Mouse (Mus musculus): Measurements from ENCODE around the gene Qtrt1. TPM values are rescaled to one million over a fixed set of nuclear protein-coding genes. Genes with fewer than 3 reads are reported as not detected.
"Not testable (repeated sequence)": the region's sequence is repeated elsewhere in the genome, so short reads cannot be mapped to it uniquely, and the experiment has no call there.

The Qtrt1 gene
- polyA plus RNA-seq, 1 experiment from 2014 or later = 64.5 TPM

DNA sequence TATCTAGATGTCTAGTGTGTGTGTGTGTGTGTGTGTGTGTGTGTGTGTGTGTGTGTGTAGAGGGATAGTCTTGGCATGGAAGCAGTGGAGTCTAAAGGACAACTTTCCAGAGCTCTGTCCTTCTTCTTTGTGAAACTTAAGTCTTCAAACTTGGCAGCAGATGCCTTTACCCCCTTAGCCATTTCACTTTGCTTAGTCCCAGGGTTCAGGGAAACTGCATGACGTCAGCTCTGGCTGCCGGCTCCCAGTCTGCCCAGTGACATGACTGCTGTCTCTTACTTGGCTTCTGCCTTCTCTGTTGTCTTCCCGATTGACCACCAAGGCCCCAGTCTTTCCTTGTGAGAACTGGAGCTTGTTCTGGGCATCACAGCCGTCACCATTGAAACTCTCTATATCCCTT lies 42.9 kb downstream of the Qtrt1 start:
- no peak overlapping the region for H3K27ac ChIP-seq (ENCODE audit: low read length)
- no peak overlapping the region for H3K4me2 ChIP-seq (replicated peaks; ENCODE audit: low read depth, low read length)
- no peaks in the 10 kb centered on the region for H3K9me3 ChIP-seq (ENCODE audit: low read length)
- no peak overlapping the region for H3K4me3 ChIP-seq (ENCODE audit: low read length)
- H3K36me3 ChIP-seq (ENCODE audit: insufficient read depth, low read length) = peaks cover 2% of the 10 kb centered on the region; the same call in 1 of the 2 replicates
- no peak overlapping the region for H3K9ac ChIP-seq (replicated peaks; ENCODE audit: low read length)
- H3K4me1 ChIP-seq (ENCODE audit: insufficient read depth, low read length) = peaks cover 21% of the 10 kb centered on the region
- ATAC-seq (ENCODE audit: low FRiP score, low TSS enrichment) = no peak
- no peaks in the 10 kb centered on the region for H3K27me3 ChIP-seq (ENCODE audit: insufficient read depth, low read length)
- 74% methylated on average over 4 of the region's 4 CpGs for WGBS

DNA sequence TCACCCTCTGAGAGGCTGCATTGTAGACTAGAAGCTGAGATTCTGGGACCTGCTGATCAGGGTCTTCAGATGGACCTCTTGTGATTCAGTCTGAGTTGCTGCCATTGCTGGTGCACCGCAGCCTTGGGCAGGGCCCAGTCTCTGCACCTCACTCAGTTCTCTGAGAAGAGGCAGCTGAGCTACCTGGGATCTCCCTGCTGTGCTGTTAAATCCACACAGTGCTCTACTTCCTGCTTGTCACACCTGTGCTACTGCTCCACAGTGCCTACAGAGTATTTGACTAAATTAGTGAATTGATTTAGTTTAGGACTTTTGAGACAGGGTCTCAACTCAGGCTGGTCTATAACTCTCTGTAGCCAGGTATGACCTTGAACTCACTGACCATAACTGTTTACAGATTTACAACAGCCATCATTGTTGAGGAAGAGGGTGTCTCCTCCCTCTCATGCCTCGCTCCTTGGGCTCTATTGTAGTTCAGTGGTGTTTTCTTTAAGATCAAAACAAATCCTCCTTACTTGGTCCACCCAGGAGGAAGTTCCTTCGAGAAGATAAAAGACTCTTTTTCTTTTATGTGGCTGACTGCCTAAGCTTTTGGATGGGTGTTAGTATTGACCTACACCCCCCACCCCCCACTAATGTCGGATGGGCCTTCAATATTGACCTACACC lies 43.6 kb downstream of the Qtrt1 start:
- Histone ChIP-seq H3K4me1 (ENCODE audit: insufficient read depth, low read length) (peaks cover 21% of the 10 kb centered on the region), H3K9me3 (ENCODE audit: low read length) (no peaks in the 10 kb centered on the region), H3K9ac (replicated peaks; ENCODE audit: low read length) (0 out of 2 replicates have a peak overlapping the region, but pooled peaks have one; percentile 2), H3K27ac (ENCODE audit: low read length) (peak overlapping the region; percentile 31; the same call in 1 of the 2 replicates), H3K4me2 (replicated peaks; ENCODE audit: low read depth, low read length) (no peak overlapping the region), H3K36me3 (ENCODE audit: insufficient read depth, low read length) (peaks cover 3% of the 10 kb centered on the region; the same call in 1 of the 2 replicates), H3K27me3 (ENCODE audit: insufficient read depth, low read length) (no peaks in the 10 kb centered on the region), H3K4me3 (ENCODE audit: low read length) (no peak overlapping the region)
- 43% methylated on average over 4 of the region's 4 CpGs for WGBS
- ATAC-seq (ENCODE audit: low FRiP score, low TSS enrichment) = no peak

DNA sequence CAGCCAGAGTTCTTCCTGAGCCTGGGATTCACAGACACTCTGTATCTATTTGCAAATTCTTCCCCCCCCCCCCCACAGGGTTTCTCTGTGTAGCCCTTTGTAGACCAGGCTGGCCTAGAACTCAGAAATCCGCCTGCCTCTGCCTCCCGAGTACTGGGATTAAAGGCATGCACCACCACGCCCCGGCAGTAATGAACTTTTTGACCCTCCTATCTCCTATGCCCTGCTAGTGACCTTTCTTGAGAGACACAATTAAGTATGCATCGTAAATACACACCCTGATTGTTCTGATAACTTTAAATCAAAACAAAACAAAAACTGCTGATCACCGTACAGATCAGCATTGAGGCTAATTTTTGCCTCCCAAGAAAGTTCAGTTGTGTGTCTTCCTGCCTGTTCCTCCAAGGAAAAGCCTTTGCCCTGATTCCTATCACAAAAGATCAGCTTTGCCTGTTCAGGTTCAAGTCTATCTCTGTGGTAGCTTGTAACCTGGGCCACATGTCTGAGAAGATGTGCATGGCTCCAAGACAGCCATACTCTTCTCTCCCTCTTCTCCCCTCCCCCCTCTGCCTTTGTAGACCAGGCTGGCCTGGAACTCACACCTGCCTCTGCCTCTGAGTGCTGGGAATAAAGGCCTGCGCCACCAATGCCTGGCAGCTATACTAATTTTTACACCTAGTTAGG lies 44.8 kb downstream of the Qtrt1 start:
- no peak overlapping the region for H3K27ac ChIP-seq (ENCODE audit: low read length)
- H3K4me1 ChIP-seq (ENCODE audit: insufficient read depth, low read length) = peaks cover 23% of the 10 kb centered on the region
- no peaks in the 10 kb centered on the region for H3K9me3 ChIP-seq (ENCODE audit: low read length)
- no peak overlapping the region for H3K4me3 ChIP-seq (ENCODE audit: low read length)
- no peaks in the 10 kb centered on the region for H3K27me3 ChIP-seq (ENCODE audit: insufficient read depth, low read length)
- no peak overlapping the region for H3K4me2 ChIP-seq (replicated peaks; ENCODE audit: low read depth, low read length)
- no peak for ATAC-seq (ENCODE audit: low FRiP score, low TSS enrichment)
- WGBS = 81% methylated on average over 7 of the region's 7 CpGs
- H3K36me3 ChIP-seq (ENCODE audit: insufficient read depth, low read length) = peaks cover 3% of the 10 kb centered on the region; the same call in 1 of the 2 replicates
- no peak overlapping the region for H3K9ac ChIP-seq (replicated peaks; ENCODE audit: low read length)

DNA sequence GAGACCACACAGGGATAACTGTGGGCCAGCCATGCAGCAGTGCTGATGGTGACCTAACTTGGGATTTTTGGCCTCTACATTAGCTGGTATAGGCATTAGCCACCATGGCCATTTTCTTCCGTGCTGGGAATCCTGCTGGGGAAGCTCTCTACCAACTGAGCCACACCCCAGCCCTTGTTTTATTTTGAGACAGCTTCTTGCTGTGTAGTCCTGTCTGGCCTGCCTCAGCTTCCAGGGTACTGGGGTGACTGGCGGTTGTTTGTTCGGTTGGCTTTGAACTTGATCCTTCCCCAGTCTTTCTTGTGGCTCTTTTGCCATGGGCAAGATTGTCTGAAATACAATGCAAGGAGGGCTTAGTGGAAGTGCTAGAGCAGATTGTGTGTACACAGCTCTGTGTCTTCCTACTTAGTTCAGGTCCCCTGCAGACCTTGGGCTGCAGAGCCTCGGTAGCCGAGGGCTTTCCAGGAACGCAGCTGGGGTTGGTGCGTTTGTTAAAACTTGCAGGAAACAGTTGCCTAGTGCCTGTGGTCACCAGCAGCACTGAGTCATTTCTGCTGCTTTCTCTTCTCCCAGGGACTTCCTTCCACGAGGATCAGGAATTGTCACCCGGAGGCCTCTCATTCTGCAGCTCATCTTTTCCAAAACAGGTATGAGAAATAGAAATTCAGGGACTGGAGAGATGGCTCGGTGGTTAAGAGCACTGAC lies 45.4 kb downstream of the Qtrt1 start:
- H3K4me1 ChIP-seq (ENCODE audit: insufficient read depth, low read length) = peaks cover 18% of the 10 kb centered on the region
- no peak overlapping the region for H3K9ac ChIP-seq (replicated peaks; ENCODE audit: low read length)
- H3K9me3 ChIP-seq (ENCODE audit: low read length) = no peaks in the 10 kb centered on the region
- no peak overlapping the region for H3K4me3 ChIP-seq (ENCODE audit: low read length)
- H3K27me3 ChIP-seq (ENCODE audit: insufficient read depth, low read length) = no peaks in the 10 kb centered on the region
- peaks cover 3% of the 10 kb centered on the region; the same call in 1 of the 2 replicates for H3K36me3 ChIP-seq (ENCODE audit: insufficient read depth, low read length)
- H3K27ac ChIP-seq (ENCODE audit: low read length) = no peak overlapping the region
- H3K4me2 ChIP-seq (replicated peaks; ENCODE audit: low read depth, low read length) = no peak overlapping the region
- 90% methylated on average over 10 of the region's 10 CpGs for WGBS
- no peak for ATAC-seq (ENCODE audit: low FRiP score, low TSS enrichment)

DNA sequence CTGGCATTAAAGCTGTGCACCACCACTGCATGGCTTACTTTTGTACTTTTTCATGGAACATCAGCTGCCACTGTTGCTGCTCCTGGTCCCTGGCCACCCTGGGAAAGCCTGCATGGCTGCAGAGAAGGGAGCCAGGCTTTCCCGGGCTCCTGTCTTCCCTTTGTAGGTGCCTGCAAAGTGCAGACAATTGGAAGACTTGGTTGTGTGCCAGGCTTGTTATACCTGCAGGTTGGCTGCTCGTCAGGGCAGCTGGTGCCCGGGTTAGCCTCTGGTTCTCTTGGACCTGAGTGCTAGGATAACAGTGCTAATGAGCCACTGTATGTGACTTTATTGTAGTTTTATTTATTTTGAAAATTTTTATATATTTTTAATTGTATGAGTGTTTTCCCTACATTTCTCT lies 47.2 kb downstream of the Qtrt1 start:
- no peaks in the 10 kb centered on the region for H3K9me3 ChIP-seq (ENCODE audit: low read length)
- ATAC-seq (ENCODE audit: low FRiP score, low TSS enrichment) = no peak

DNA sequence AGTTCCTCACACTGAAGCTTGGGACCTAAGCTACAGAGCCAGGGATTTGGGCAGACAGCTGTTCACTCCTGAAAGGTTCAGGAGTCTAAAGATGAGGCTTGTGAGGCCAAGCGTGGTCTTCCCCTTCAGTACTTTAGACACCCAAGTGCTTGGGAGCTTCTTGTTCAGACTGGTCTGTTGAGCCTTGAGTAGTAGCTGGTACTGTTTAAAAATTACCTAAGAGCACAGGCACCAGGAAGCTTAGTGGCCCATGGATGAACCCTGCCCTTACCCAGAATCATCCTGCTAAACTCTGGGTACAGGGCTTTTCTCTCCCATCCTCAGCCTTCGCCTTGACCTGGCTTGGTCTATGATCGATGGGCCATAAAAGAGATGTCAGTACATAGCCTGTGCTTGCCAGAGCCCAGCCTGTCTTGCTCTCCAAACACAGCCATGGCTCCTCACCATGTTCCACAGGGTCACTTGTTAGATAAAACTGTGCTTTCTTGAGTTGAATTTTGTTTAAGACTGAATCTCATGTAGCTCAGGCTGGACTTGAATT lies 48.8 kb downstream of the Qtrt1 start:
- Histone ChIP-seq H3K4me1 (ENCODE audit: insufficient read depth, low read length) (peaks cover 11% of the 10 kb centered on the region), H3K4me3 (ENCODE audit: low read length) (no peak overlapping the region), H3K4me2 (replicated peaks; ENCODE audit: low read depth, low read length) (no peak overlapping the region), H3K36me3 (ENCODE audit: insufficient read depth, low read length) (peaks cover 3% of the 10 kb centered on the region), H3K27ac (ENCODE audit: low read length) (peak overlapping the region; percentile 36), H3K9ac (replicated peaks; ENCODE audit: low read length) (no peak overlapping the region), H3K9me3 (ENCODE audit: low read length) (no peaks in the 10 kb centered on the region), H3K27me3 (ENCODE audit: insufficient read depth, low read length) (no peaks in the 10 kb centered on the region)
- ATAC-seq (ENCODE audit: low FRiP score, low TSS enrichment) = peak; percentile 86
- 69% methylated on average over 3 of the region's 3 CpGs for WGBS

More for the DNA sequence above, 47.2 kb downstream of the Qtrt1 start:
- 94% methylated on average over 3 of the region's 3 CpGs for WGBS
- no peaks in the 10 kb centered on the region for H3K27me3 ChIP-seq (ENCODE audit: insufficient read depth, low read length)
- peaks cover 3% of the 10 kb centered on the region; the same call in 1 of the 2 replicates for H3K36me3 ChIP-seq (ENCODE audit: insufficient read depth, low read length)
- H3K9ac ChIP-seq (replicated peaks; ENCODE audit: low read length) = no peak overlapping the region
- H3K4me3 ChIP-seq (ENCODE audit: low read length) = no peak overlapping the region
- no peak overlapping the region for H3K4me2 ChIP-seq (replicated peaks; ENCODE audit: low read depth, low read length)
- peaks cover 17% of the 10 kb centered on the region for H3K4me1 ChIP-seq (ENCODE audit: insufficient read depth, low read length)
- H3K27ac ChIP-seq (ENCODE audit: low read length) = no peak overlapping the region

DNA sequence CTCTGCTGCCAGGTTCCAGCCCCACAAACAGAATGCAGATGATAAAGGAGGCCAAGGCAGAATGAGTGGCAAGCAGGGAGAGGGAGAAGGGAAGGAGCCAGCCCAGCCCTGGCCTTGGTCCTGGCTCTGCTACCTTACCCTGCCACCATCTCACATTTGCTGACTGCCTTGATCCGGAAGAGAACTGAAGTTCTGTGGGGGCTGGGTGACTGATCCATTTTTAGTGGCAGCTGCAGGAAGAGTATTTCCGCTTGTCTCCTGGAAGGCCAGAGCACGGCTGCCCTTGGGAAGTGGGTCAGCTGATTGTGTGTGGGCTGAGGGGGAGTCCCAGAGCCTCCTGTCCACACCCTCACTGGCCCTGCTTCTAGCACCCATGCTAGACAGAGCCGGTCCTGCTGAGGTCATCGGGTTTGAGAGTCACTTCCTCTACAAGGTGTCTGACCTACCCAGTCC lies 51.5 kb downstream of the Qtrt1 start:
- Histone ChIP-seq H3K4me1 (ENCODE audit: insufficient read depth, low read length) (peaks cover 9% of the 10 kb centered on the region), H3K36me3 (ENCODE audit: insufficient read depth, low read length) (peaks cover 16% of the 10 kb centered on the region), H3K9ac (replicated peaks; ENCODE audit: low read length) (0 out of 2 replicates have a peak overlapping the region, but pooled peaks have one; percentile 3), H3K4me2 (replicated peaks; ENCODE audit: low read depth, low read length) (no peak overlapping the region), H3K27me3 (ENCODE audit: insufficient read depth, low read length) (no peaks in the 10 kb centered on the region), H3K27ac (ENCODE audit: low read length) (peak overlapping the region; percentile 27), H3K9me3 (ENCODE audit: low read length) (no peaks in the 10 kb centered on the region), H3K4me3 (ENCODE audit: low read length) (no peak overlapping the region)
- 37% methylated on average over 5 of the region's 5 CpGs for WGBS
- ATAC-seq (ENCODE audit: low FRiP score, low TSS enrichment) = peak; percentile 68

DNA sequence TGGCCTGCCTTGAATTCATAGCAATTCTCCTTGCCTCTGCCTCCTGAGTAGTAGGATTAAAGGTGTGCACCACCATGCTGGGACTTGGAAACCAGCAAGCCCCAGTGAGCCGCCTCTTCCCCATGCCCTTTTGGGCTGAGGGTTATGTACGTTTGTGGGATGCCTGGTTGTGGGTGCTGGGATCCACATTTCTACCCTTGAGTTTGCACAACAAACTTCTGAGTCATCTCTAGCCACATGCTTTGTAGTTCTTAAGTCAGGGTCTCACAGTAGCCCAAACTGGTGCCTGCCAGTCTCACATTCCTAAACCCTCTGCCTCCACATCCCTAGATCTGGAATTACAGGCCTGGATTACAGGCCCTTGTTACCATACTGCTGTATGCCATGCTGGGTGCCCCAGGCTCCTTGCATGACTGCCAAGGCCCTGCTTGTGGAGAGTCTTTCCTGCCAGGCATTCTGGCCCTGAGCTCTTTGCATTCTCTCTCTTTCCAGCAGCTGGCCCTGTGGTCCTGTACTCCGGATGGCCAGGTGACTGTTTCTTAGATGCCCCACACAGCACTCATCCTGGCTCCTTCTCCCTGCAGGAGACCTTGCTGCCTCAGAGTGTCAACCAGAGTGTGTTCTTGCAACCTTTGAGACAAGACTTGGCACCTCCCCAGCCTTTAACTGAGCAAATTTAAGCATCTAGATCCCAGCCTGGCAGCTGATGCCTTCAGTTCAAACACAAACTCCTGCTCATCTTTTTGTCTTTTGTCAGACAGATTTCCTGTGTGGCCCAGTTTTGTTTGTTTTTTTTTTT lies 52.3 kb downstream of the Qtrt1 start:
- ATAC-seq (ENCODE audit: low FRiP score, low TSS enrichment) = no peak
- Histone ChIP-seq H3K27ac (ENCODE audit: low read length) (peak overlapping the region; percentile 27; the same call in 1 of the 2 replicates), H3K27me3 (ENCODE audit: insufficient read depth, low read length) (no peaks in the 10 kb centered on the region), H3K9me3 (ENCODE audit: low read length) (no peaks in the 10 kb centered on the region), H3K4me1 (ENCODE audit: insufficient read depth, low read length) (peaks cover 9% of the 10 kb centered on the region), H3K36me3 (ENCODE audit: insufficient read depth, low read length) (peaks cover 24% of the 10 kb centered on the region), H3K4me2 (replicated peaks; ENCODE audit: low read depth, low read length) (no peak overlapping the region), H3K4me3 (ENCODE audit: low read length) (no peak overlapping the region), H3K9ac (replicated peaks; ENCODE audit: low read length) (no peak overlapping the region)
- WGBS = 80% methylated on average over 3 of the region's 3 CpGs

DNA sequence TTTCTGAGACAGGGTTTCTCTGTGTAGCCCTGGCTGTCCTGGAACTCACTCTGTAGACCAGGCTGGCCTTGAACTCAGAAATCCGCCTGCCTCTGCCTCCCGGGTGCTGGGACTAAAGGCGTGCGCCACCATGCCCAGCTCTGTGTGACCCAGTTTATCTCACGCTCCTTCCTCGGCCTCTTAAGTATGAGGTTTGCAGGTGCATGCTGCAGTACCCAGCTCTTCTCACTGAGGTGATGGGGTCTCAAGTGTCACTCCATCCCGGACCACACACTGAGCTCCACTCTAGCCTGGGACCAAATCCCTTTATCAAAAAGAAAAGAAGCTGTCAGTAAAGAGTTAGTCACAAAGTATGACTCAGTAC lies 52.9 kb downstream of the Qtrt1 start:
- H3K4me3 ChIP-seq (ENCODE audit: low read length); H3K9ac ChIP-seq (replicated peaks; ENCODE audit: low read length); H3K4me1 ChIP-seq (ENCODE audit: insufficient read depth, low read length); H3K9me3 ChIP-seq (ENCODE audit: low read length); ATAC-seq (ENCODE audit: low FRiP score, low TSS enrichment); H3K4me2 ChIP-seq (replicated peaks; ENCODE audit: low read depth, low read length); H3K27me3 ChIP-seq (ENCODE audit: insufficient read depth, low read length); H3K27ac ChIP-seq (ENCODE audit: low read length): not testable (repeated sequence)
- WGBS = 90% methylated on average over 7 of the region's 7 CpGs
- H3K36me3 ChIP-seq (ENCODE audit: insufficient read depth, low read length) = peaks cover 23% of the 10 kb centered on the region

Measured in kidney, embryonic 16.5 days (tissue).